Mouse (Mus musculus) frontal cortex, adult (tissue): Measurements from ENCODE around the gene Cdc45.
"Not testable (repeated sequence)": the region's sequence is repeated elsewhere in the genome, so short reads cannot be mapped to it uniquely, and the experiment has no call there.

Experiments
- ATAC-seq: cut with Nextera tagmentation; 2 replicates; pipeline ENCODE4 v1.9.2; 2017; ENCODE audit warnings: mild to moderate bottlenecking, moderate library complexity, mixed read lengths; ENCODE audit not compliant: low TSS enrichment

Cdc45 gene

DNA sequence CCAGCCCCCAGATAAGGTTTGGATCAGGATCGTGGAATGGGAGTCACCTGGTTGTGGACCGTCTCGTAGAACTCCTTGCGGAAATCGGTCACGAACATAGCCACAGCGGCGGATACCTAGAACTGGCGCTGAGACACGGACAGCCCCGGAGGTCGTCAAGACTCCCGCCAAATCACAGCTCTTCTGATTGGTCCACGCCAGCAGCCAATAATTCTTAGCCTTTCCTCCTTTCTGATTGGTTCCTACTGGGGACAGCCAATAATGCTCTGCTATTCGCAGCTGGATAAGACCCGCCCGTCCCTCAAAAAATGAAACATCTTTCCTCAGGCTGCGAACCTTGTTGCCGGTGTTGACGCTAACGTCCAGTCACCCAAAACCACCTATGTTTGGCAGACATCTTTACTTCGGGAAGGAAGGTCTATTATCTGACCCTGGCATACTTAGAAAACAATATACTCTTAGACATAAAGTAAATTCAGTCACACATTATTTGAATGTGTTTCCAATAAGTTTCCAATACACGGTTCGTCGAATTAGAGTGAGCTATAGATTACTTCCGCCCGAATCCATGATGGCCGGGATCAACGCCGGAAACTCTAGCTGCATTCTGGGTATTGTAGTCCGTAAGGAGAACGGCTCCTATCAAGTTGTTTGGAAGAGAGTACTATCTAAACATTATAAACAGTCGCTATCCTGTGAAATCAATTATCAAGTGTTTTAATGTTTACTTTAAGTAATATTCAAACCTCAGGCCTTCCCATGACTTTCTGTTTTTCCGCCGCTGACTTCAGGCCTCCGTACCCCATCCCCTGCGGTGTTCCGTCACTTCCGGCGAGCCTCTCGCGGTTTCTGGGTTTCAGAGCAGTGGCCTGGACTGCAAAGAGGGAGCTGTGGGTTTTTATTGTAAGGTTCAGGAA lies at the start of gene Cdc45, which contains the start of gene Ufd1:
Cdc45 (minus strand) TSS at position 520 of the 917 bp plus-strand sequence.
Ufd1 (plus strand) TSS at position 312 of the 917 bp plus-strand sequence.
- ATAC-seq, result peak; percentile 95

DNA sequence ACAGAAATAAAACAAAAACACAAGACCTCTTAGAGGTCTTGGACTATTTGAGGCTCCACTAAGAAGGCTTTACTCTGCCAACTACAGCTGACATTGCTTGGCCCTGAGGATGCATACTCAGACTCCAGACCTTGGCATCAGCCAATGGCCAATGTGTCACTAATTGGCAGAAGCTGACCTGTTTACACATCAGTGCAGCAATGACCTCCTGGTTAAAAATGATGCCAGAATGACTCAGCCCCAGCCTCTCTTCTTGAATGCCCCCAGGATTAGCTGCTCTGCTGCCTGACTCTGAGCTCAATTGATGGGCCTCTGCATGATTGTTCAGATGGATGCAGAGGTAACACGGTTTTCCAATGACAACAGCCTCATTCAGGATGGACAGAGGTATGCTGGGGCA lies 48.4 kb upstream of the Cdc45 start:
- 0 out of 2 replicates have a peak, but pooled peaks have one; percentile 44 for ATAC-seq

DNA sequence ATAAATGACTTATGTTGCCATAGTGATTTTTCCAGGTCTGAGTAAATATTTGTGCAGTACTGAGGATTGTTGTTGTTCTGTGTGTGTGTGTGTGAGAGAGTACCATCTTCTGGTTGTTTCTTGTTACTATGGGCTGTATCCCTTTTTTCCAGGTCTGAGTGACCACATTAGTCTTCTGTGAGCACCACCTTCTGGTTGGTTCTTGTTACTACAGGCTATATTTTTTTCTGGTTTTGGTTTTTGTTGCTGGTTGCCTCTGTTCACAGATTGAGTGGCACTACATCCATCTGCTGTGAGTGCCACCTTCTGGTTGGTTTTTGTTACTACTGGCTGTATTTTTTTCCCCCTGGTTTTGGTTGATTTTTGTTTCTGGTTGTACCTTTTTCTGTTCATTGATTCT lies 46.8 kb upstream of the Cdc45 start:
- peak; percentile 59; the same call in 1 of the 2 replicates for ATAC-seq

DNA sequence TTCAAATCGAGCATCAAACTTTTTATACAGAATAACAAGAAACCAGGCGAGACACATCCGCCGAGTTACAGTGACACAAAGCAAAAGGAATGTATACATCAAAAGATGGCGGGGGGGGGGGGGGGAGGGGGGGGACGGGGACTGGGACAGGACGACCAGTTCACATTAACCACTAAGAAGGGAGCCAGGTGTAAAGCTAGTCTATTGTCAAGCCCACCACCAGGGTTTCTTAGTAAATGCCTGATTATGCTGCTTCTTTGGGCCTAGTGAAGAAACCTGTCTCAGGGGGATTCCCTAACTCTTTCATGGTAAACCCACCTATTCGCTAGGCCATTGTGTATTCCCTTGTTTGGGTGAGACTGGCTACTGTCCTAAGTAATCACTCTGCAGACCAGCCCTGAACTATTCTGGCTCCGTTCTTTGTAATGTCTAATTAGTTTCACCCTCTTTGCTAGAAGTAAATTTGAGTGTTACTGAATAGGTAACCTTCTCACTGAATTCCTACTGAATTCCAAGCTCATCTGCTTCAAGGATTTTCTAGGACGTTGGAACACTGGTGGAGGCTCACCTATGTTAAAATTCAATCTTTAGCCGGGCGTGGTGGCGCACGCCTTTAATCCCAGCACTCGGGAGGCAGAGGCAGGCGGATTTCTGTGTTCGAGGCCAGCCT lies 37.9 kb upstream of the Cdc45 start:
- not testable (repeated sequence) for ATAC-seq

DNA sequence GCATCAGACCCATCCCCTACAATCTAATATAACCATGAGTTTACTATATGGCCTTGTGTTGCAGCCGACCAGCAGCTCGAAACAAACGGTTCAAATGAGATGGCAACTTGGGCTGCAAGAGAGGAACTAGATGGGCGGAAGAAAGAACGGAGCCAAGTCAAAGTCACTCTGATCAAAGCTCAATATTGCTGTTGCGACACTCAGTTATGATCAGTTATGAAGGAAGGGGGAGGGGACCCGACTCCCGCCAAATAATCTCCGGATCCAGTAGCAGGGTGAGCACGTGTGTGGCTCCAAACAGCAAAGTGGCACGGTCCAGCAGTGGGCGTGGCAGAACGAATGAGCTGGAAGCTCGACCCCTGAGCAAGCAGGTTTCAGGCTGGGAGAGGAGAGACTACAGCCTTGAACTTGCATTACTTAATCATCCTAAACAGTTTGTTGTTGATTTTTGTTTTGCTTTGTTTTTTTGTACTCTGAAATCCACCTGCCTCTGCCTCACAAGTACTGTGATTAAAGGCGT lies 34.6 kb upstream of the Cdc45 start:
- ATAC-seq, result no peak

DNA sequence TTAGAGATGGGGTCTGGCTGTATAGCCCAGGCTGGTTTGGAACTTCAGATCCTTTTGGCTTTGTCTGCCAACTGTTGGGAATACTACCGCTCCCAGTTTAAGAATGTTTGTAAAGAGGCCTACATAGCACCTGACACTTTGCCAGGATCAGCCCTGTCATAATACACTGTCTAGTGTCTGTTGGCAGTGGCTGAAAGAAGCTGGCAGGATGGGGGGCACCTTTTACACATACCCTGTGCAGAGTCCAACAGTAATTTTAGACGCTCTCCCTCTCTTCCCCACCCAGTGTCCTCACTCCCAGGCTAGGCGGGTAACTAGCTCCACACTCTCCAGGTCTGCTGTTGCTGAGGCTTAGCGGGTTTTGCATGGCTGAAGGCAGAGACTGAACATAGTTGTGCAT lies 26.6 kb upstream of the Cdc45 start:
- no peak for ATAC-seq

DNA sequence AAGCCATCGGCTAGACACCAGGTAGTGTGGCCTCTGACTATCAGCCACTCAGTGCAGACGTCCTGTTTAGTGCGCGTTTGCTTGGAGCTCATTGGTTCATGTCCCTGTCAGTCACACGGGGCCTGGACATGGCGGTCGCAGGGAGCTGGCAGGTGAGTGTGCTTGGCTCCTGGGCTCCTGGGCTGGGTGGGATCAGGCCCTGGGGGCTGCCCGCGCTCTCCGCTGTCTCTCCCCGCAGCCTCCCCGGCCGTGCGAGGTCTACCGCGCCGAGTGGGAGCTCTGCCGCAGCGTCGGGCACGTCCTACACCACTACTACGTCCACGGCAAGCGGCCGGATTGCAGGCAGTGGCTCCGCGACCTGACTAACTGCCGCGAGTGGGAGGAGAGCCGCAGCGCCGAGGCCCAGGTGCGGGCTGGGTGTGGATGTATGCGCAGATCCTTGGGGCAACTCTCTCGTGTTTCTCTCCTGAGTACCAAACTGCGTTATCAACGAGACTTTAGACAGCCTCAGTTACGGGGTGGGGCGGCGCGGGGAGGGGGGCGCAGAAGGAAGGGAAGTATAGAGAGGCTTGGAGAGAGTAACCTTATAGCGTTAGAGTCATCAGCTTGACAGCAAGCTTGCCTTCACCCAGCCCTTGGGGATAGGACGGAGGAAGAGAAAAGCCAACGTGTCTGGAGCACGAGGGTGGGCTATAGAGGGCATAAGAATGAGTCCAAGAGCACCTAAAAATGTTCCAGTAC lies 24.9 kb upstream of the Cdc45 start, which contains the start of the genes 2510002D24Rik and Gm28539:
2510002D24Rik (plus strand) TSS at position 111 of the 741 bp plus-strand sequence.
Gm28539 (plus strand) TSS at position 117 of the 741 bp plus-strand sequence.
- peak; percentile 99 for ATAC-seq

DNA sequence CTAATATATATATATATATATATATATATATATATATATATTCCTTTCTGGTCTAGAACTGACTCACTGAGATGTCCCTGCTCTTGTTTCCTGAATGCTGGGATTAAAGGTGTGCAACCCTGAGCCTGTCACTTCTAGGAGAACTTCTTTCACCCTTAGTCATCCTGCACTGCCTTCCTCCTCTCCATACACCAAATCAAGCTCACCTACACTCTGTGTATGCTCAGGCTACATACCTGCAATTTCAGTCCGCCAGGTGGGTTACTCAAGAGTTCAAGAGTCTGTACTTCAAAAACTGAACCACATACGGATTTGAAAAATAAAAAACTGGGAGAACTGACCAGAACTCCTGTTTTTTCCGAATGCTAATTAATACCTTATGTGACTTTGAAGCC lies 24.3 kb upstream of the Cdc45 start:
- peak; percentile 27 for ATAC-seq

DNA sequence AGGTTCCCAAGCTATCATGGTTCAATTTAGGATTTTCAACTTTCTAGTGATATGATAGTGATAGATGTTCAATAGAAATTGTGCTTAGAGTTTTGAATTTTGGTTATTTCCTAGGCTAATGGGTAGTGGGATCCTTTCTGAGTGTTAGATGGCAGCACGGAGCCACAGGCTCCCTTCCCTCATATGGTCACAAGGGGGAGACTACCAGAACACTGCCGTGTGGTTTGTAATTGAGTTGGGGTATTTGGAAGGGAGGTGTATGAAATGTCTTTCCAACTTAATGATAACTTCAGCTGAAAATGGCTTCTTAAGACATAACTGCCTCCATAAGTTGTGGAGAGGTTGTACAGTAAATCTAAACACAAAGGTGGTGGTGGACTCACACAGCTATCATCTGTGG lies 21.7 kb upstream of the Cdc45 start:
- no peak for ATAC-seq

DNA sequence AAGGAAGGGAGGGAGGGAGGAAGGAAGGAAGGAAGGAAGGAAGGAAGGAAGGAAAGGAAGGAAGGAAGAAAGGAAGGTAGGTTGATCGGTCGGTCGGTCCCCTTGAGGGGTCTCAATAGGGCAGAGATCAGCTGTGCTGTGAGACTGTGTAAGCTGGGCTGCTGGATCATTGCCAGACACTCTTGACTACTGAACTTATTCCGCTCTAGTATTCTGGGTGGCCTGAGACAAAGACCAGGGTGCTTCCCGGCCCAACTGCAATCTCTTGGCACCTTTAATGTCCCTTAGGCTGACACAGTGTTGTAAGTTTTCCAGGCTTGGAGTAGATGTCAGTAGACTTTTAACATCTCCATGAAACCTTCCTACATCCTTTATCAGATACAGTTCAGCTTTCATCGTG lies 17.3 kb upstream of the Cdc45 start:
- no peak for ATAC-seq

DNA sequence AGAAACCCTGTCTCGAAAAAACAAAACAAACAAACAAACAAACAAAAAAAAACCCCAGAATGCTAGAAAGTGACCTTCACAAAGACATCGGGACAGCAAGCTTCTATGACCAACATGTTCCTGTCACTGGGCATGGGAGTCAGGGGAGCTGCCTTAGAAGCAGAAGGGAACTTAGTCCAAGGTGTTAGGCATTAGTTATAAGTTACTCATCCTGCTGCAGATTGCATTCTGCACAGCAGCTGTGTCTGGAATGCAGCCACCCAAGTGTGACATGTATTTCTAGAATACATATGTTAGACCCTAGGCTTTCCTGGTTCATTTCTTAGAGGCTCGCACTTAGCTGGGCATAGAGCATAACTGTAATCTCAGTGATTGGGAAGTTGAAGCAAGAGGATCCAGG lies 16.8 kb upstream of the Cdc45 start:
- no peak for ATAC-seq

DNA sequence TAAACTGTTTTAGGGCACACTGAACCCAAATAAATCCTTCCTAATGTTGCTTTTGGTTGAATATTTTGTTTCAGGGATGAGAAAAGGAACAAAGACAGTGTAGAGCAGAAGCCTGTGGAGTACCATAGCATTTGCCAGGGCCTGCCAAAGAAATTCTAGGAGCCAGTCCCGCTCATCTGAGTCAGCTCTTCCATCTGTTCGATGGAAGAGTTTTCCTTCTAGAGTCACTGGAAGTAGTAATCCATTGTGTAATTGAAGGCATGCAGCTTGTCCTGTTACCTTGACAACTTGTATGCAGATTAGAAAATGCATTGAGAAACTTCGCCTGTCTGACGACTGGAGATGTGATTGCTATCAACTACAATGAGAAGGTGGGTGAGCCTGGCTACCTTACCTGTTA lies 11.1 kb upstream of the Cdc45 start:
- peak; percentile 95 for ATAC-seq

DNA sequence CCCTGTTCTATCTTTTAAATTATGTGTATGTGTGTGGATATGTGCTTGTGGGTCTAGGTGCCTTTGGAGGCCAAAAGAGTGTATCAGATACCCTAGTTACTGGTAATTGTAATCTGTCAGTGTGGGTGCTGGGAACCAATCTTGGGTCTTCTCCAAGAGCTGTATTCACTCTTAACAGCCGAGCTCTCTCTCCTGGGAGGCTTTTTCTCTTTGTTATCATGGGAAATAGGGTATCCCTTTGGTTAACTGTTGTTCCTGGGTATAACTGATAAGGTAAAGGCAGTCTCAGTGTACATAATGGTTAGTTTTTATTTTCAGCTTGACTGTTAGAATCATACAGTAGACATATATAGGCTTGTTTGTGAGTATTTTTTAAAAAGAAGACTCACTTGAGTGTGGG lies 10.6 kb upstream of the Cdc45 start:
- no peak for ATAC-seq

DNA sequence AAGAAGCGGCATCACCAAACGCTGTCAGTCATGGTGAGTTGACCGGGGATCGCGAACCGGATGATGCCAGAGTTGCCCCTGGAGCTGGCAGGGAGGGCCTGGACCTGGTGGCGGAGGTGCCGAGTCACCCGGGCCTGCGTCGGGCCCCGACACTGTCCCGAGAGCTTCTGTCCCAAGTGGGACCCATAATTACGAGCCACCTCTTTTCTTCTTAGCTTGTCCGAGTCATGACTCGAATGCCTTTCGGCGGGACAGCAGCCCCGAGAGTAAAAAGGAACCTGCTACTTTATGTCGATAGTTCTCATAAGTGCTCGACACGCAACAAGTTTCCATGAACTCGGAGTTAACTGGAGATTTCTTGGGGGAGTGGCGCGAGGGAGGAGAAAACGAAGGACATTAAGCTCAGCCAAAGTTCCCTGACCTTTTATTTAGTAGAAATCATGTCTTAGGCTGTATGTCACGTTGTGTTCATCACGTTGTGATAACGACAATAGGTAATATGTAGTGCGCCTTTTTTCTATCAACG lies 661 bp upstream of the Cdc45 start:
- ATAC-seq, result peak; percentile 18

DNA sequence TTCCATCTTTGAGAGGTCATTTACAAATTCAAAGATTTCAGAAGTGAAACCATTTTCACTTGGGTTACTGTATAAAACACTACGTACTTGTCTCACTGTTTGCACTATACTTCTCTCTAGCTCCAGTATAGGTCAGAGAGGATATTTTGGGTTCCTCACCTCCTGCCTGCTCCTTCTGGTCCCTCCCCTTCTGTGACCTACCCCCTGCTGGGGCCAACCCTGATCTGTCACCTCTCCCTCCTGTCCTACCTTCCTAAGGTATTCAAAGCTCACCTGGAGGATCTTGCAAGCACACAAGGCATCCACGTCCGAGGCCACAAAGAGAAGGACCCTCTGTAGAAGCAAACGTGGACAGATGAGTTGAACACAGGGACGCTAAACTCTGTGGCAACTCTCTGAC lies 755 bp downstream of the Cdc45 start:
- no peak for ATAC-seq

DNA sequence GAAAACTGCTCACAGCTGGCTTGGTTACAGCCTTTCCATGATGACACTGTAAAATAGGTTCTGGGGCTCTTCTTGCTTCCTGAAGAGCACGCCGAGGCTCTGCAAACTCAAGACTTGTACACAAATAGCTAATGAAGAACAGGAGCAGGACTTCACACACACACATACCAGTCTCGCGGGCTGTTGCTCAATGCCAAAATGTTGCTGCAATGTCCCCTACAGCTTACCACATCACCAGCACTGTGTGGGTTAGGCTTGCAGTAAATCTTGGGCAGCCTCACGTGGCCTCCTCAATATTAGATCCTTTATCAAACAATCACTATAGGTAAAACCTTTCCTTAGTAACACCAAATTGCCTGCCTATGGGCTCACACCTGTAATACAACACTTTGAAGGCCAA lies 2.8 kb downstream of the Cdc45 start:
- ATAC-seq, result no peak

DNA sequence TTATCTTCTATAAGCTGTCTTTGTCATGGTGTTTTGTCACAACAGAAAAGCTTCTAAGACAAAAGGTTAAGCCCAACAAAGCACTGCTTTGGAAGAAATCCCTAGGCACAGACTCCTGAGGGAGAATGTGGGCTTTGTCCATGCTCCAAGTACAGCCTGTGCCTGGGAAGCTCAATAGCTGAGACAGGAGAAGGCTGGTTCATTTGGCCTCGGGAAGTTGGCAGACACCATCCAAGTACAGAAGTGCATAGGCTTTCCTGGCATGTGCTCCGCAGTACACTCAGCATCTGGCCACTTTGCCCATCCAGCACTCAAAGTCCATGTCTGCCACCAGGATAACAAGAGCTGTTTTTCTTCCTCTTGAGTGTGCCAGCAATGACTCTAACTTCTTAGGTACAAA lies 6.0 kb downstream of the Cdc45 start:
- no peak for ATAC-seq

DNA sequence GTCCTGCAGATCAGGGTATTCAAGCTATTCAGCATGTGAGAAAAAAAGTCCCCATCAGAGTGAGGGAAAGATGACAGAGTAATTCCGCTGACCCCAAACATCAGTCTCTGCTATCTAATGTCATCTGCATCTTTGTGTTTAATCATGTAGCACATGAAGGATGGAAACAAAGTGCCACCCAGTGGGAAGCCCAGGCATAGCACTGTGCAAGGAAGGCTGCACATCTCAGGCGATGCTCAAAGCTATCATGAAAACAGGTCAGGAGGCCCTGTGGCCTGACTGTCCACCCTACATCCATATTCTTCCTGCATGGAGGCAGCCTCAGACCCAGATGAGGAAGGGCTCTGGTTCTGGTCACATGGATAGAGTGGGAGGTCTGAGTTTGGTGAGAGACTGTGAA lies 12.9 kb downstream of the Cdc45 start:
- ATAC-seq, result peak; percentile 84

DNA sequence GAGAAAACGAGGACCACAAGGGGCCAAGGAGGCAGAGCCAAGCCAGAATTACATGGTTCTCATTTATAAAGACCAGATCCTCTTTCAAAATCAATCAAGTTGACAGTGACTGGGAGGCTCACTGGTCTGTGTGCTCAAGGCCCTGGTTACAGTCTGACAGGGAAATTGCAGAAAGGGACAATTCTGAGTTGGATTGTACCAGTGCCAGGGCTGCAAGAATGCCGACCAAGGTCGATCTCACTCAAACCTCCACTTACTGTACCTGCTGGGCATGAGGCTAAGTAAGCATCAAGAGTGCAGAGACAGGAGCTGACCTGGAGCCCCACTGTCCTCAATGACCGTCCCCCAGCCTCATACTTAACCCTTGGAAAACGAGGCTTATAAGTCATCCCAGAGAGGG lies 13.6 kb downstream of the Cdc45 start:
- no peak for ATAC-seq

DNA sequence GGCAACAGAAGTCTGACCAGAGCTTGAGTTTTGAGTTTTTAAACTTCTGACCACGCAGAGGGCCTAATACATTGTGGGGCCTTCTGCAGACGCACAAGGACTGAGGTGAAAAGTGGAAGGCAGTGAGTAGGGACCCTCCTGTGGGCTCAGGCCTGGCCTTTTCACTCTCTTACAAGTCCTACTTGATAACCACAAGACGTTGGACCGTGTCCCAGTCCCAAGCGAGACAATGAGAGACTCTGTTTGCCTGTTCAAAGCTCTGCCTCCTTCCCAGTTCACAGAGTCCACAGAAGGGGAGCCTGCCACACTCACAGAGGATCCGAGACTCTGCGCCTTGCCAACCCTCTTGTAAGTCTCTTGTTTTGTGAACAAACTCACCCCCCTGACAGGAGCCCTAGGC lies 15.1 kb downstream of the Cdc45 start:
- ATAC-seq, result no peak

DNA sequence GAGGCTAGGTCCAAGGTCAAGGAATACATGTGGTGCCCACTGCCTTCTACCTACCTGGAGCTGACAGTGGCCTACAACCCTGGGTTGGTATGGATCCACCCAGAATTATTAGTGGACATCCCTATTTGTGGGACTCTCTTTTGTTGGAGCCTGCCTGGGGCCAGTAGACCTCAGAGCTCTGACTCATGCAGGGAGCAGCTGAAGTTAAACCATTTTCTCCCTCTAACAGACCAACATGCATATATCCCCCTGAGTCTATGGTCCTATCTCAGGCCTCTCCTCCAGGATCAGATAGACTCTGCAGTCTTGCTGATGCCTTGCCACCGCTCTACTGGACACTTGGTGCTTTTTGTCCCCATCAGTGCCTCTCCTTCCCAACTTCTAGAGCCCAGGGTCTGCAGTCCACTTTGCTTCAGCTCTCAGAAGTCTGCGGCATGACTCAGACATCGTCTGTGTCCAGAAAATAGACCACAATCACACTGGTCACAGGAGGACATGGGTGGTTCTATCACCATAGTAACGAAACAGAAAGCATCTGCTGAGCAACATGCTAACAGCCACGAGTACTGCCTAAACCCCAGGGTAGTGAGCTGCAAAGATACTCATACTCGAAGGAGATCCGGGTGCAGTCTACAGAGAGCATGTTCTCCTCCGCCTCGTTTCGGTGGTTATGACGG lies 16.4 kb downstream of the Cdc45 start:
- ATAC-seq, result peak; percentile 80
